Mouse (Mus musculus) heart, embryonic 16.5 days (tissue): Measurements from ENCODE around the gene Rtl6. TPM values are rescaled to one million over a fixed set of nuclear protein-coding genes. Genes with fewer than 3 reads are reported as not detected.
A peak's percentile ranks its signal among the peaks of the same experiment; 100 is the strongest.

Source experiments
- ATAC-seq: fragments of 200-750 bp; cut with Nextera tagmentation; replicated peaks from 2 replicates; pipeline ENCODE4 v1.8.0; 2017; ENCODE audit warnings: moderate number of reproducible peaks; ENCODE audit not compliant: insufficient read depth, low FRiP score; ENCODE audit errors: extremely low read depth
- H3K27ac ChIP-seq: fragments of 300-500 bp; sonication (generic); 2 replicates; pipeline ENCODE4 v1.5.1; 2014; ENCODE audit warnings: mild to moderate bottlenecking, low read length, control low read depth, moderate library complexity
- H3K27me3 ChIP-seq: fragments of 300-500 bp; sonication (generic); 2 replicates; pipeline ENCODE4 v1.6.1; 2014; ENCODE audit warnings: low read length, mixed read lengths; ENCODE audit not compliant: control insufficient read depth, insufficient read depth
- H3K36me3 ChIP-seq: fragments of 300-500 bp; sonication (generic); 2 replicates; pipeline ENCODE4 v1.6.1; 2014; ENCODE audit not compliant: control insufficient read depth, insufficient read depth
- H3K4me1 ChIP-seq: fragments of 300-500 bp; sonication (generic); 2 replicates; pipeline ENCODE4 v1.6.1; 2014; ENCODE audit warnings: low read length, mixed read lengths; ENCODE audit not compliant: control insufficient read depth, insufficient read depth
- H3K4me2 ChIP-seq: fragments of 300-500 bp; sonication (generic); 2 replicates; pipeline ENCODE4 v1.6.1; 2014; ENCODE audit warnings: low read depth, mild to moderate bottlenecking, control low read depth, low read length
- H3K4me3 ChIP-seq: fragments of 300-500 bp; sonication (generic); 2 replicates; pipeline ENCODE4 v1.5.1; 2014; ENCODE audit warnings: mild to moderate bottlenecking, control low read depth, low read length
- H3K9ac ChIP-seq: fragments of 300-500 bp; sonication (generic); 2 replicates; pipeline ENCODE4 v1.6.1; 2014; ENCODE audit warnings: low read length, control low read depth
- H3K9me3 ChIP-seq: fragments of 300-500 bp; sonication (generic); replicated peaks from 2 replicates; pipeline ENCODE4 v1.6.1; 2016; ENCODE audit warnings: low read length; ENCODE audit not compliant: control insufficient read depth
- WGBS: fragments of 180-500 bp; shearing (Covaris S2); extraction: QIAGEN DNeasy Blood & Tissue Kit; methylation state at CpG from one replicate; pipeline ENCODE4 v1.1.7; 2014; 5-methylcytosine and 5-hydroxymethylcytosine counted together
- polyA plus RNA-seq: library from polyadenylated mRNA; unstranded; fragments of >200 nt; fragmentation: Nextera tagmentation; extraction: Ambion mirVana; gene quantifications from 2 replicates; pipeline ENCODE4 v1.2.1, GENCODE M21; 2015

The Rtl6 gene
- polyA plus RNA-seq, 1 experiment from 2014 or later = 9.9 TPM

- no peak for ATAC-seq
- WGBS = 66% methylated on average over 14 of the region's 14 CpGs
- H3K27ac ChIP-seq = no peak overlapping the region
- no peaks in the 10 kb centered on the region for H3K27me3 ChIP-seq
- H3K36me3 ChIP-seq = no peaks in the 10 kb centered on the region
- H3K9ac ChIP-seq = no peak overlapping the region
- H3K4me2 ChIP-seq = no peak overlapping the region
- H3K4me1 ChIP-seq = no peaks in the 10 kb centered on the region
- H3K4me3 ChIP-seq = no peak overlapping the region
- no peaks in the 10 kb centered on the region for H3K9me3 ChIP-seq
Measured at GRCm38 (mm10) chr15:84526921-84527320, 30.7 kb downstream of the Rtl6 start.

GRCm38 (mm10) chr15:84525222-84525883, 32.3 kb downstream of the Rtl6 start:
- Histone ChIP-seq H3K9me3 (no peaks in the 10 kb centered on the region), H3K4me1 (no peaks in the 10 kb centered on the region), H3K36me3 (no peaks in the 10 kb centered on the region), H3K4me2 (no peak overlapping the region), H3K4me3 (no peak overlapping the region), H3K9ac (no peak overlapping the region), H3K27ac (no peak overlapping the region), H3K27me3 (no peaks in the 10 kb centered on the region)
- 61% methylated on average over 5 of the region's 5 CpGs for WGBS
- no peak for ATAC-seq

- H3K9ac ChIP-seq = no peak overlapping the region
- no peaks in the 10 kb centered on the region for H3K27me3 ChIP-seq
- ATAC-seq = no peak
- no peak overlapping the region for H3K27ac ChIP-seq
- WGBS = 85% methylated on average over 8 of the region's 8 CpGs
- no peaks in the 10 kb centered on the region for H3K4me1 ChIP-seq
- H3K36me3 ChIP-seq = no peaks in the 10 kb centered on the region
- H3K9me3 ChIP-seq = no peaks in the 10 kb centered on the region
- H3K4me3 ChIP-seq = no peak overlapping the region
- no peak overlapping the region for H3K4me2 ChIP-seq
Measured at GRCm38 (mm10) chr15:84522953-84523689, 34.5 kb downstream of the Rtl6 start.

- no peak overlapping the region for H3K27ac ChIP-seq
- no peak overlapping the region for H3K9ac ChIP-seq
- no peak overlapping the region for H3K4me2 ChIP-seq
- H3K27me3 ChIP-seq = peaks cover 3% of the 10 kb centered on the region; the same call in 1 of the 2 replicates
- H3K4me1 ChIP-seq = no peaks in the 10 kb centered on the region
- WGBS = 72% methylated on average over 4 of the region's 4 CpGs
- H3K36me3 ChIP-seq = no peaks in the 10 kb centered on the region
- H3K9me3 ChIP-seq = no peaks in the 10 kb centered on the region
- ATAC-seq = no peak
- no peak overlapping the region for H3K4me3 ChIP-seq
Measured at GRCm38 (mm10) chr15:84521486-84521885, 36.1 kb downstream of the Rtl6 start.

GRCm38 (mm10) chr15:84518540-84518939, 39.1 kb downstream of the Rtl6 start:
- Histone ChIP-seq H3K9ac (no peak overlapping the region), H3K27ac (no peak overlapping the region), H3K4me2 (no peak overlapping the region), H3K27me3 (peaks cover 6% of the 10 kb centered on the region), H3K4me1 (no peaks in the 10 kb centered on the region), H3K9me3 (no peaks in the 10 kb centered on the region), H3K4me3 (no peak overlapping the region), H3K36me3 (no peaks in the 10 kb centered on the region)
- ATAC-seq = no peak
- 52% methylated on average over 8 of the region's 8 CpGs for WGBS

GRCm38 (mm10) chr15:84512626-84513296, 44.9 kb downstream of the Rtl6 start:
- WGBS = 38% methylated on average over 5 of the region's 5 CpGs
- peak overlapping the region; percentile 17; the same call in 1 of the 2 replicates for H3K27ac ChIP-seq

GRCm38 (mm10) chr15:84509981-84510380, 47.6 kb downstream of the Rtl6 start:
- no peak overlapping the region for H3K4me2 ChIP-seq
- H3K4me1 ChIP-seq = peaks cover 9% of the 10 kb centered on the region
- no peaks in the 10 kb centered on the region for H3K36me3 ChIP-seq
- H3K9me3 ChIP-seq = no peaks in the 10 kb centered on the region; the same call in 1 of the 2 replicates
- no peak overlapping the region for H3K4me3 ChIP-seq
- ATAC-seq = no peak
- 67% methylated on average over 16 of the region's 16 CpGs for WGBS
- H3K9ac ChIP-seq = no peak overlapping the region
- H3K27ac ChIP-seq = no peak overlapping the region
- no peaks in the 10 kb centered on the region; the same call in 1 of the 2 replicates for H3K27me3 ChIP-seq

More at GRCm38 (mm10) chr15:84512626-84513296, 44.9 kb downstream of the Rtl6 start:
- Histone ChIP-seq H3K4me2 (no peak overlapping the region), H3K9ac (no peak overlapping the region), H3K4me1 (peaks cover 9% of the 10 kb centered on the region), H3K27me3 (peaks cover 6% of the 10 kb centered on the region), H3K9me3 (no peaks in the 10 kb centered on the region; the same call in 1 of the 2 replicates), H3K36me3 (no peaks in the 10 kb centered on the region), H3K4me3 (no peak overlapping the region)
- ATAC-seq = peak; percentile 30

GRCm38 (mm10) chr15:84509161-84509560, 48.5 kb downstream of the Rtl6 start:
- no peak for ATAC-seq
- Histone ChIP-seq H3K9ac (no peak overlapping the region), H3K4me3 (no peak overlapping the region), H3K27me3 (no peaks in the 10 kb centered on the region; the same call in 1 of the 2 replicates), H3K36me3 (no peaks in the 10 kb centered on the region), H3K9me3 (no peaks in the 10 kb centered on the region; the same call in 1 of the 2 replicates), H3K4me2 (no peak overlapping the region), H3K4me1 (peaks cover 13% of the 10 kb centered on the region), H3K27ac (no peak overlapping the region)
- 68% methylated on average over 5 of the region's 5 CpGs for WGBS

- Histone ChIP-seq H3K27me3 (no peaks in the 10 kb centered on the region), H3K9me3 (no peaks in the 10 kb centered on the region; the same call in 1 of the 2 replicates), H3K36me3 (no peaks in the 10 kb centered on the region), H3K4me1 (peaks cover 3% of the 10 kb centered on the region), H3K4me3 (no peak overlapping the region), H3K27ac (no peak overlapping the region), H3K4me2 (no peak overlapping the region), H3K9ac (no peak overlapping the region)
- ATAC-seq = no peak
- WGBS = 74% methylated on average over 10 of the region's 10 CpGs
Measured at GRCm38 (mm10) chr15:84506026-84506425, 51.6 kb downstream of the Rtl6 start.
